Mouse (Mus musculus) inflammation-experienced regulatory T-cells, adult 6 months (primary cell): Measurements from ENCODE around the gene Trnau1ap. TPM values are rescaled to one million over a fixed set of nuclear protein-coding genes. Genes with fewer than 3 reads are reported as not detected.
A peak's percentile ranks its signal among the peaks of the same experiment; 100 is the strongest.
"Not testable (repeated sequence)": the region's sequence is repeated elsewhere in the genome, so short reads cannot be mapped to it uniquely, and the experiment has no call there.

Experiments used
- ATAC-seq: one replicate; pipeline ENCODE4 v1.8.0; 2017
- polyA plus RNA-seq, 3 experiments: library from polyadenylated mRNA; unstranded; fragments of 100-300 nt; shearing (Covaris generic); gene quantifications; one replicate each; pipeline ENCODE4 v1.2.1; 2017

The Trnau1ap gene
- polyA plus RNA-seq, 3 experiments from 2014 or later = 37.5 to 45.9 (median 37.7) TPM

DNA sequence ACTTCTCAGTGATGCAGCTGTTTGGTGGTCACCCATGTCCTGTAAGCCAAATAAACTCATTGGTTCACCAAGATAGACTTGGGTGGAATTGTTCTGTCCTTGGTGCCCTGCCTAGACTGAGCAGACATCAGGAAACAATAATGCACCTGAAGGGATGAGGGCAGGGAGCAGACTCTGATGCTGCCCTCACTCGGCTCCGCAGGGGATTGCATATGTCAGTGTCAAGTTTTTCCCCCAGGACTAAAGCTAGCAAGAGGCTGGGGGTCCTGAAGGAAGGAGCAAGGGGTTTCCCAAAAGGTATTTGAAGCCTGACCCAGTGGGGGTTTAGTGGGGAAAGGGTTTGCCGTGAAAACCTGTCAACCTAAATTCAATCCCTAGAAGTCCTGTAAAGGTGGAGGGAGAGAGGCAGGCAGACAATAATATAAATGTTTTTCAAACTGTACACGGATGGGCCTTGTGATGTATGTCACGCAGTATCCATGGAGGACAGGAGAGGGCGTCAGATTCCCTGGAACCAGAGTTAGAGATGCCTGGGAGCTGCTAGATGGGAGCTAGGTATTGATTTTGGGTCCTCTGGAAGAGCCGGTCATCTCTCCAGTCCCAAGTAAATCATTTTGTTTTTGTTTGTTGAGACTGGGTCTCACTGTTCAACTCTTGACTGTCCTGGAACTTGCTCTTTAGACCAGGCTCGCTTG, 33.5 kb downstream of the Trnau1ap start:
- ATAC-seq = no peak

DNA sequence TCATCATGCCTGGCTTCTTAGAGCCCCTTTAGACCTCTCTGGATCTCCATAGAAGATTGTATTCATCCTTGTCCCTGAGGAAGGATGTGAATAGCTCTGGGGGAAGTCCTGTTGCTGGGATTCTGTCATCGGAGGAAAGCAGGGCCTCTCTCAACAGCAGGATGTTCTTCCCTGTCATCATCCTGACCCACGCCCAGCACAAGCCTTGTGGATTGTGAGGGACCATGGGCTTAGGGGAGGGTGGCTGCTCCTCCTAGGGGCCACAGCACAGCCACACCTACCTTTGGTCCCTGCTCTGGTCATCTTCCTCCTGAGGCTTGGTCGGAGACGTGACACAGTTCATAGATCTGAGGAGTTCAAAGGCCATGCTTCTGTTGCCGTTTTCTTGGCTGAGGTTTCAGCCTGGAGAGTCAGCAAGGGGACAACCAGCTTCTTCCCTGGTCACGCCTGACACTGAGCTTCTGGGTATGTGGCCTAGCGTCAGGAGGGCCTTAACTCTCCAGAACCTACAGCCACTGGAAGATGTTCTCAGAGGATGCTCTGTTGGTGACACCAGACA, 35.6 kb downstream of the Trnau1ap start:
- no peak for ATAC-seq

DNA sequence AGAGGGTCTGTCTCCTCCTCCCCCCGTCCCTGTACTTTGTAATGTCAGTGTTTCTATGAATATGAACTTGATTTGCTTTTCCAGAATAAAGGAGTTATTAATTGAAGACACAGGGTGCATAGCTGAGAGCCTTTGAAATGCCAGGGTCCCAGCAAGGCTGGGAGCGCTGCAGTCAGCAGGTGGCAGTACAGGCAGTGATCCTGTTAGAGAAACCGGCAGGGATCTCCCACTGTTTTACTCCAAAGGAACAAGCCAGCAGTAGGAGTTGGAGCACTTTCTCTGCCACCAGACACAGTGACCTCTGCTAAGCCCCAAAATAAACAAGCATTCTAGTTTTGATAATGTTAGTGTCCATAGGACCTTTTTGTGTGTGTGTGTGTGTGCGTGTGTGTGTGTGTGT, 36.4 kb downstream of the Trnau1ap start:
- ATAC-seq = no peak

DNA sequence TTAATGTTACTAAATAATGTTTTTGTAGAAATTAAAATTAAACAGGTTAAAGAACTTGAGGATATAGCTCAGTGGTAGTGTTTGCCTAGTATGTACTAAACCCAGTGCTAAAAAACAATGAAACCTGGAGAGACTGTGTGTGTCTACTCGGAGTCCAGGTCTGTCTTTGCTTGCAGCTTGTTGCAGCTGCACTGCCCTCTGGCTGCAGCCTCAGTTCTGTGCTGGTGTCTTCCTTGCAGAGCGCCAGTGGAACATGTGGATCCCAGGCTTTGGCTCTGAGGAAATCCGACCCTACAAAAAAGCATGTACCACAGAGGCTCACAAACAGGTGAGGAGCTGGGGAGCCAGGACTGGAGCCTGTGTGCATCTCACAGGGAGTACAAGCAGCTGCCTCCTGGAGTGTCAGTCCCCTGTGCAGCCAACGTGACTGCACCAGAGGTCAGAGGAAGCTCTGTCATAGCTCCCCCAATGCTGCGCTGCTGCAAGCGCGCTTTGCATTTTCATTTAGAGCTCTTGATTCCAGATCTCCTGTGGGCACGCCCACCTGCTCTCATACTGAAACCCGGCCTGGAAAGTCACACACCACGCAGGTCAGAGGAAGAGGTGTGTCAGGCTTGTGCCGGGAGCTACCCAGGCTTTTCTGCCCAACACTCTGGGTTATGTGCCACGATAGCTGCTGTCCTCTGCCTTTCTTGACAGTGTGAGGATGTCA, 37.6 kb downstream of the Trnau1ap start:
- no peak for ATAC-seq

DNA sequence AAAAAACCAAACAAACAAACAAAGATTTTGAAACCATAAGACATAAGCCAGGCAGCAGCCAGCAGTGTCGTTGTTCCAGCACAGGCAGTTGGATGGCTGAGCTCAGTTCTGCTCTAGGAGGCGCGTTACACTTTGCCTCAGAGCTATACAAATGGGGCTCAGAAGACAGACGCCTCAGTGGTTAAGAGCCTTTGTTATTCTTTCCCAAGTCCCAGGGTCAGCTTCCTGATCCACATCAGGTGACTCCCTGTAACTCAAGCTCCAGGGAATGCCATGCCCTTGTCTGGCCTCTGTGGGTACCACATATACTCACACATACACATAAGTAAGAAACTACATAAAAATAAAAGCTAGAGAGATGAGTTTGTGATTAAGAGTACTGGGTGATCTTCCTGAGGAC, 38.3 kb downstream of the Trnau1ap start:
- ATAC-seq = no peak

DNA sequence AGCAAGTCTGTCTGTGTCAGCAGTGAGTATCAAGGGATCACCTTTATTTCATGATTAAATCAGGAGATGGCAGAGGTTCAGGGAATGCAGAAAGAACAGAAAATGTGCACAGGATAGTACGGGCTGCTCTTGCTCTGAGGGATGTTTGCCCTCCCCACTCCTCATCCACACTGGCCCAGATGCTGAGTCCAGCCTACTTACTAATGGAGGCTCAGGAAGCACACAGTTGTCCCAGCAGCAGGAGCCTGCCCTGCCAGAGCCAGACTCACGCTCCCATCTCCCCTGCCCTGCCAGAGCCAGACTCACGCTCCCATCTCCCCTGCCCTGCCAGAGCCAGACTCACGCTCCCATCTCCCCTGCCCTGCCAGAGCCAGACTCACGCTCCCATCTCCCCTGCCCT, 40.5 kb downstream of the Trnau1ap start:
- ATAC-seq = not testable (repeated sequence)

DNA sequence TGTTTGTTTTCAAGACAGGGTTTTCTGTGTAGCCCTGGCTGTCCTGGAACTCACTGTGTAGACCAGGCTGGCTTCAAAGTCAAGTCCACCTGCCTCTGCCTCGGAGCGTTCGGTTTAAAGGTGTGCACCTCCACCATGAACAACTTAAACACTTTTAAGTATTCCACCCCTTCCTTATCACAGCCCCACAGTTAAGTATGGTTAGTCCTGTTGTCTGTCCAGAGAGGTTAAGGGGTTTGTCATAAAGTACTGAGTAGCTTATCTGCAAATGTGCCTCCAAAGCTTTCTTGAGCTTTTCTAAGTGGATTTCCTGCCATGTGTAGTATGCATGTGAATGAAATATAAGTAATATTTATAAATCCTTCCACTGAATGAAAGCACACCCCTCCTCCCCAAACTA, 53.4 kb downstream of the Trnau1ap start:
- no peak for ATAC-seq

DNA sequence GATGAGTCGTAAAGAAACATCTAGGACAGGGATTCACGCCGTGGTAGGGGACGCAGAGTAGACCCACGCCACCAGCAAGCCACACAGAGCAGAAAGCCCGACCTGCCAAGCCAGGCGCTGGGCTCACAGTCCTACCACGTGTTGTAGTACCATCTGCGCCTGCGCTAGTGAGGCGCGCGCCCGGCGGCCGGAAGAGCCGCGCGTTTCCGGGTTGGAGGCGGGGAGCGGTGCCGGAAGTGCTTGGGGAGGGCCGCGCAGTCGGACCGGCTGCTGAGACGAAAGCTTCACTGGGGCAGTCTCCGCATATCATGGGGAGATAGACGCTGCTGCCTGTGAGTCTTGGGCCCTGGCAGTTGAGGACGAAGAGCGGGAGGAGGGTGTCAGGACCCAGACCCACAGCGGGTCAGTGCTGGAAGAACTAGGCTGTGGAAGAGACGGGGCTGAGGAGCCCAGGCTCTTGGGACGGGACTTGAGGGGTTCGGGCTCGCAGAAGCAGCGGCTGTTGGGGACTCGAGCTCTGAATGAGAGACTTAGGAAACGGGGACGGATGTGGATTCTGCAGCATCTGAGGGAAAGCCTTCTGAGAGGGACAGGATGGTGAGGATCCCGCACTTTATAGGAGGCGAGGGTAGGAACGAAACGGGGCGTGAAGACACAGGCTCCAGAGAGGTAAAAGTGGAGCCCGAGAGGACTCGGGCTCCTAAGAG, 55.0 kb downstream of the Trnau1ap start, which contains the start of gene Taf12:
Gene Taf12, plus strand, starts transcription at position 220 of the 707 bp plus-strand sequence.
- ATAC-seq = peak; percentile 75

DNA sequence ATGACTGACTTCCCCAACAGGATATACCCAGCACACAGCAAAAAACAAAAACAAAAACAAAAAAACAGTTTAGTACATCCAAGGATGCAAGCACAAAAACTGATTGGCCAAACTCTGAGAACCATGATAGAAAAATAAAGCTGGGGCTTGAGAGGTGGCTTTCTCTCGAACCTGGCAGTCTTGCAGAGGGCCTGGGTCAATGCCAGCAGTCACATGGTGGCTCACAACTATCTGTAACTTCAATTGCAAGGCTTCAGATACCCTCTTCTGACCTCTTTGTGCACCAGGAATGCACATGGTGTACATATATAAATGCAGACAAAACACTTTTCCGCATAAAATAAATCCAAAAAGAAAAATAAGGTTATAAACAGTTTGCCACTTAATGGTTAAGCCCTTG, 56.2 kb downstream of the Trnau1ap start:
- no peak for ATAC-seq

DNA sequence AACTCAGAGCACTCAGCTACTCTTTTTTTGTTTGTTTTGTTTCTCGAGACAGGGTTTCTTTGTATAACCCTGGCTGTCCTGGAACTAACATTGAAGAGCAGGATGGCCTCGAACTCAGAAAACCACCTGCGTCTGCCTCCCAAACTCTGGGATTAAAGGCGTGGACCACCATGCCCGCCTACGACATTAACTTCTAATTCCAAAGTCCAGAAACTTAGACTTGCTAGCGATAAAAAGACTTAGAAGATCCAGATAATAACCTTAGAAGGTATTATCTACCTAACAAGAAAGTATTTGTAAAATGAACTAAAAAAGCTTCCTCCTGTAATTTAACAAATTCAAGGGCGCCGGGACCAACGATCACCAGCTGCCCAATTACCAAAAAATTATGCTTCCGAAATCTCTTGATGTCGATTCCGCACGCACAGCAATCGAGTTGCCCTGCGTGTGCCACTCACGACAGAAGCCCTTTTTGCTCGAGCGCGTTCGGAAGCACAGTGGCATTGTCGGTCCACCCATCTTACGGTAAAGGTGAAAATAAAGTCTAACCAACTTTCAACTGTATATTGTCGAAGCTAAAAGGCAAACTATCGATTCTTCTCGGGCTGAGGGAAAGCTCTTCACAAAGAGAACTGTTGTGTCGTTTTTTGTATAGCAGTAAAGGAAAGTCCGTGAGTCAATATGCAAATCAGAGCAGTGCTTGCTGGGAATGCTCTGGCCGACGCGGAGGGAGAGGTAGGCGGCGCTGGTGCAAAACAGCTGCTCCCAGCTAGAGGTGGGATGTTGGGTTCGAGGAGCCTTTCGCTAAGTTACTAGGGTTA, 59.4 kb downstream of the Trnau1ap start:
- peak; percentile 65 for ATAC-seq

DNA sequence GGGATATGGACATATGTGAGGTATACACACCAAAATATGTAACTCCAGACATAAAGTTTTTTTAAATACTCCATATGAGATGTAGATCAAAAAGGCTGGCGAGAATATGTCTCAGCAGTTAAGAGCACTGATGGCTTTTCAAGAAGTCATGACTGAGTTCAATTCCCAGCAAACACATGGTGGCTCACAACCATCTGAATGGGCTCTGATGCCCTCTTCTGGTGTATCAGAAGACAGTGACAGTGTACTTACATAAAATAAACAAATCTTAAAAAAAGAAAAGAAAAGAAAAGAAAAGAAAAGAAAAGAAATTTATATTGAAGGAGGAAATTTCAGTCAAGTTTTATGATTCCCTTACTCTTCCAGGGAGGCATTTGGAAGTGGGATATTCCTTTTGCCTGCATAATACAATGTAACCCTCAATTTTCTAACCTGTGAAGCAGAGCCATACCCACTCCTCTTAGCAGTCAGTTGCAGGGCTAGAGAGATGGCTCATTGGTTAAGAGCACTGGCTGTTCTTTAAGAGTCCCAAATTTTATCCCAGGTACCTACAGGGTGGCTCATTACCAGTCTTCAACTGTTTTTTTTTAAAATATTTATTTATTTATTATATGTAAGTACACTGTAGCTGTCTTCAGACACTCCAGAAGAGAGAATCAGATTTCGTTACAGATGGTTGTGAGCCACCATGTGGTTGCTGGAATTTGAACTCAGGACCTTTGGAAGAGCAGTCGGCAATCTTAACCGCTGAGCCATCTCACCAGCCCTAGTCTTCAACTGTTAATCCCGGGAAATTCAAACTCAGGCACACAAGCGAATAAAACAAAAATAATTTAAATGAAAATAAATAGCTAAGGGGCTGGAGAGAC, 60.2 kb downstream of the Trnau1ap start:
- ATAC-seq = no peak

DNA sequence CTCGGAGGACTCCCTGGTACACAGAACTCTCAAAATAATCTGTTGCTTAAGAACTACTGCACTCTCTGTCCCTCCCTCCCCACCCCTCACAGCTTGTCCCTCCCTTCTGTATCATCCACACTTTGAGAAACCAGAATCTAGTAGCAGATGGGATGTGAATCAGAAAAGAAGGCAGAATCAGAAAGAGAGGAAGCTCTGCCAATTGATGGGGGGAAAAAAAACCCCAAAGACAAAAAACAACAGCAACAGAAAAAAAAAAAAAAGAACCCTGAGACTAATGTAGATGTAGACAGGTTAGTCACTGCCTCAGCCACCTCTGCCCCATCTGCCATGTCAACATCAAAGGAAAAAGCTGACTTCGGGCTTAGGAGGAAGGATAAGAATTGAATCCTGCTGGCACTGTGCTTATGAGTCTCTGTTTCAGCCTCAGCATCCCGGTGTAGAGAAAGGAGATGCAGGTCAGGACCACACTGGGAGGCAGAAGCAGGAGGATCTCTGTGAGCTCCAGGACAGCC, 62.4 kb downstream of the Trnau1ap start:
- ATAC-seq = no peak

DNA sequence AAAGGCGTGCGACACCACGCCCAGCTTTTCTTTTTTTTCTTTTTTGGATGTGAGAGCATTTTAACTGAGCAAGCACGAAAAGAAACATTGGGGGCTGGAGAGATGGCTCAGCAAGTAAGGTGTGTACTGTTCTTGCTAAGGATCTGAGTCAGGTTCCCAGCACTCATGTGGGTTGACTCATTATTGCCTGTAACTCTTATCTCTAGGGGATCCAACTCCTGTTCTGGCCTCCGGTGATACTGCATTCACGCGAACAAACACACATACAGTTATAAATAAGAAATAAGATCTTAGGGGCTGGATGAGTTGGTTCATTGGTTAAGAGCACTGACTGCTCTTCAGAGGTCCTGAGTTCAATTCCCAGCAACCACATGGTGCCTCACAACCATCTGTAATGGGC, 66.0 kb downstream of the Trnau1ap start:
- no peak for ATAC-seq

DNA sequence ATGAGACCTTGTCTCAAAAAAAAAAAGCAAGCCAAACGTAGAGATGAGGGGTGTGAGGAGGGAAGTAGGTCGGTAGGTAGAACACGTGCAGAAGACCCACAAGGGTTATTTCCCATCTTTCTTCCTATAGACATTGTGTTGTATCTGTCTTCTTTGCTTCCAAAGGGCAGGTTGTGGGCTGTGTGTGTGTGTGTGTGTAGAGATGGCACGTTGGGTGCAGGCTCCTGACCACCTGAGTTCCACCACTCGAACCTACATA, 67.1 kb downstream of the Trnau1ap start:
- no peak for ATAC-seq

Other genes with a start within 250 kb of the Trnau1ap start
- not detected for gene Oprd1, start 185.1 kb downstream of the Trnau1ap start, polyA plus RNA-seq
- 100 to 1,000 TPM in 2 of 3 experiments, 10 to 100 TPM in 1; 77.8 to 124 (median 122) TPM for gene Ythdf2, start 117.2 kb downstream of the Trnau1ap start, polyA plus RNA-seq
- 10 to 100 TPM; 13.0 to 17.0 (median 13.1) TPM for gene Gmeb1, start 67.9 kb downstream of the Trnau1ap start, polyA plus RNA-seq
- gene Taf12, start 55.2 kb downstream of the Trnau1ap start, polyA plus RNA-seq = 100 to 1,000 TPM in 1 of 3 experiments, 10 to 100 TPM in 2; 78.9 to 105 (median 84.2) TPM
- gene Rab42, start 26.2 kb downstream of the Trnau1ap start, polyA plus RNA-seq = under 1 TPM in 1 of 3 experiments, not detected in 2; 0.46 TPM
- 10 to 100 TPM; 13.4 to 26.0 (median 15.0) TPM for gene Rcc1, start 24.1 kb upstream of the Trnau1ap start, polyA plus RNA-seq
- gene Phactr4, start 93.0 kb upstream of the Trnau1ap start, polyA plus RNA-seq = 1 to 10 TPM; 3.4 to 5.4 (median 5.3) TPM
- 10 to 100 TPM; 24.0 to 27.5 (median 27.4) TPM for gene Med18, start 134.4 kb upstream of the Trnau1ap start, polyA plus RNA-seq
- gene Sesn2, start 181.0 kb upstream of the Trnau1ap start, polyA plus RNA-seq = 1 to 10 TPM in 2 of 3 experiments, under 1 TPM in 1; 0.56 to 4.6 (median 1.9) TPM
- gene Atpif1, start 204.1 kb upstream of the Trnau1ap start, polyA plus RNA-seq = 100 to 1,000 TPM; 180 to 267 (median 200) TPM
- 100 to 1,000 TPM; 288 to 351 (median 317) TPM for gene Dnajc8, start 206.0 kb upstream of the Trnau1ap start, polyA plus RNA-seq
- 1 to 10 TPM; 1.5 to 3.7 (median 1.9) TPM for gene Ptafr, start 234.5 kb upstream of the Trnau1ap start, polyA plus RNA-seq